Mouse (Mus musculus): ENCODE measurements around the gene Pepd. TPM values are rescaled to one million over a fixed set of nuclear protein-coding genes. Genes with fewer than 3 reads are reported as not detected.

The Pepd gene
- total and polyA plus RNA-seq, 3 experiments, result 29.7 to 48.0 TPM; not detected in 1

DNA sequence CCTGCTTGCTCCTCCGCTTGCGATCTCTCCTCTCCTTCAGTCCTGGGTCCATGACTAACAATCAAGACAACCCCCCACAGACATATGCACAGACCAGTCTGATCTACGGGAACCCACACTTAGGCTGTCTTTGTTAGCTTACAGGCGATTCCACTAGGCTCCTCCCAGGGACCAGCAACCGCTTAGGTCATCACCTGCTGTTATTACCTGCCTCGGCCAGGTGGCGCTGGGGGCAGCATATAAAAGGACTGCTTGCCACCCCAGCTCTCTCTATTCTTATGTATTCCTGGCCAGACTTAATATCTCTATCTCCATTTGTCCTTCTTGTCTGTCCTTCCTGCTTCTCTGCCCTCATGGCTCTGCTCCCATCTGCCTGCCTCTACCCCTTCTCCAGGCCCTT lies 35.4 kb upstream of the Pepd start:
- H3K4me1 ChIP-seq (ENCODE audit: control insufficient read depth in 1 of 2, insufficient read depth in 2 of 2, low read length in 2 of 2), result no peaks in the 10 kb centered on the region
- TF ChIP-seq ZNF384 (IDR thresholded peaks at IDR 0.05; ENCODE audit: low read depth, low read length), result no peak
- no peak for DNase-seq (ENCODE audit: low read depth, low spot score)
- no peaks in the 10 kb centered on the region for H3K9me3 ChIP-seq (replicated peaks; ENCODE audit: insufficient read depth, low read length)
- no peaks in the 10 kb centered on the region for H3K27me3 ChIP-seq (ENCODE audit: control insufficient read depth in 1 of 2, insufficient read depth in 2 of 2, low read length in 2 of 2)
- no peak overlapping the region for H3K4me3 ChIP-seq (ENCODE audit: control insufficient read depth in 1 of 2, insufficient read depth in 1 of 2, low read depth in 2 of 2, low read length in 2 of 2)
- no peaks in the 10 kb centered on the region for H3K79me2 ChIP-seq (ENCODE audit: control insufficient read depth, insufficient read depth, low read length, poor library complexity)
- H3K9ac ChIP-seq (ENCODE audit: control insufficient read depth, low read depth, low read length, poor library complexity, severe bottlenecking), result no peak overlapping the region
- no peak overlapping the region for H3K27ac ChIP-seq (ENCODE audit: control insufficient read depth, low read depth, low read length)
- H3K36me3 ChIP-seq (ENCODE audit: control insufficient read depth in 1 of 2, insufficient read depth in 2 of 2, low read length in 2 of 2), result no peaks in the 10 kb centered on the region

DNA sequence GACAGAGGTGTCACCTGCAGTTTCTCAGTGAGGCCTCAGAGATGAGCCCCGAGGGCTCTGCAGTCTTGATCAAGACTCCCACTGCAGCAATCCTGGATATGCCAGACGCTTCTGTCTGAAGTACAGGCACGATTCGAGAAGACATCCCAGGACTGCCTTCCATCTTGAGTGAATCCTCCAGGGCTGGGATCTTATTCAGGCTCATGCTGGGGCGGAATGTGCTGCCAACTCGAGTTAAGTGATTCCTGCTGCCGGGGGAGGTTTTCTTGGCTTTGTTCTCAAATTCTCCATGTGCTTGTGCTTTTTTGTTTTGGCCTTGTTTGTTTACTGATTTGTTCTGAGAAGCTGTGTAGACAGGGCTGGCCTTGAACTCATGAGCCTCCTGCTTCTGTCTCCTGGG lies 34.4 kb upstream of the Pepd start:
- Histone ChIP-seq H3K9me3 (replicated peaks; ENCODE audit: insufficient read depth, low read length) (no peaks in the 10 kb centered on the region), H3K9ac (ENCODE audit: control insufficient read depth, low read depth, low read length, poor library complexity, severe bottlenecking) (no peak overlapping the region), H3K27ac (ENCODE audit: control insufficient read depth, low read depth, low read length) (no peak overlapping the region), H3K79me2 (ENCODE audit: control insufficient read depth, insufficient read depth, low read length, poor library complexity) (no peaks in the 10 kb centered on the region), H3K27me3 (ENCODE audit: control insufficient read depth in 1 of 2, insufficient read depth in 2 of 2, low read length in 2 of 2) (no peaks in the 10 kb centered on the region), H3K4me3 (ENCODE audit: control insufficient read depth in 1 of 2, insufficient read depth in 1 of 2, low read depth in 2 of 2, low read length in 2 of 2) (no peak overlapping the region), H3K36me3 (ENCODE audit: control insufficient read depth in 1 of 2, insufficient read depth in 2 of 2, low read length in 2 of 2) (no peaks in the 10 kb centered on the region), H3K4me1 (ENCODE audit: control insufficient read depth in 1 of 2, insufficient read depth in 2 of 2, low read length in 2 of 2) (no peaks in the 10 kb centered on the region)
- DNase-seq (ENCODE audit: low read depth, low spot score), result no peak
- TF ChIP-seq ETS1 (IDR thresholded peaks at IDR 0.05; ENCODE audit: low read depth, low read length) (no peak), ZMIZ1 (IDR thresholded peaks at IDR 0.05; ENCODE audit: low read depth, low read length) (no peak), MEF2A (IDR thresholded peaks at IDR 0.05; ENCODE audit: extremely low read depth, insufficient replicate concordance, low read depth, low read length, poor library complexity, severe bottlenecking) (no peak), TBP (IDR thresholded peaks at IDR 0.05; ENCODE audit: low read depth, low read length) (no peak), POLR2AphosphoS2 (IDR thresholded peaks at IDR 0.05; ENCODE audit: low read length) (no peak), CHD2 (IDR thresholded peaks at IDR 0.05; ENCODE audit: low read length) (no peak), E2F4 (IDR thresholded peaks at IDR 0.05; ENCODE audit: borderline replicate concordance, low read depth, low read length) (no peak), HCFC1 (IDR thresholded peaks at IDR 0.05; ENCODE audit: low read depth, low read length) (no peak), JUND (IDR thresholded peaks at IDR 0.05; ENCODE audit: low read depth, low read length) (no peak), CTCF (IDR thresholded peaks at IDR 0.05 in 2 of 3, conservative IDR thresholded peaks at IDR 0.05 in 1 of 3; ENCODE audit: control insufficient read depth in 1 of 3, insufficient read depth in 1 of 3, low read depth in 2 of 3, low read length in 3 of 3, poor library complexity in 1 of 3, severe bottlenecking in 1 of 3) (no peak), ZNF384 (IDR thresholded peaks at IDR 0.05; ENCODE audit: low read depth, low read length) (no peak), SMC3 (IDR thresholded peaks at IDR 0.05; ENCODE audit: low read depth, low read length) (no peak), POLR2AphosphoS5 (IDR thresholded peaks at IDR 0.05; ENCODE audit: borderline replicate concordance, low read depth, low read length) (no peak), GATA1 (IDR thresholded peaks at IDR 0.05; ENCODE audit: low read depth, low read length) (no peak)

DNA sequence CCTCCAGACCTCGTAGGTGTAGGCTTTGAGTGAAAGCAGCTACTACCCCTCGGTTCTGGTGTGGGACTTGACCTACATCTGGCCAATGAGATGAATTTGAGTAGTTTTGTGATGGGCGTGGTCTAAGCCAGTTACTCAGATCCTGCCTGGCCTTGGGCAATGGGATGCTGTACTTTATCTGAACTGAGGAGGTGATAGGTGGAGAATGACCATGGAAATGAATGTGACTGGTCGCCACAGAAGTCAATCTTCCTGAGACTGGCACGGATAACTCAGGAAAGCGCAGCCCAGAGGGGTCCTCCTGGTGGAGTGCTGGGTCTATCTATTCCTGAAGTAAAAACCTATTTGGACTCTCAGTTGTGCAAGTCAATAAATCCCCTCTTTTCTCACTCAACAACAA lies 23.7 kb upstream of the Pepd start:
- Histone ChIP-seq H3K79me2 (ENCODE audit: control insufficient read depth, insufficient read depth, low read length, poor library complexity) (no peaks in the 10 kb centered on the region), H3K27me3 (ENCODE audit: control insufficient read depth in 1 of 2, insufficient read depth in 2 of 2, low read length in 2 of 2) (no peaks in the 10 kb centered on the region), H3K4me1 (ENCODE audit: control insufficient read depth in 1 of 2, insufficient read depth in 2 of 2, low read length in 2 of 2) (no peaks in the 10 kb centered on the region), H3K4me3 (ENCODE audit: control insufficient read depth in 1 of 2, insufficient read depth in 1 of 2, low read depth in 2 of 2, low read length in 2 of 2) (no peak overlapping the region), H3K36me3 (ENCODE audit: control insufficient read depth in 1 of 2, insufficient read depth in 2 of 2, low read length in 2 of 2) (no peaks in the 10 kb centered on the region), H3K9ac (ENCODE audit: control insufficient read depth, low read depth, low read length, poor library complexity, severe bottlenecking) (no peak overlapping the region), H3K9me3 (replicated peaks; ENCODE audit: insufficient read depth, low read length) (no peaks in the 10 kb centered on the region), H3K27ac (ENCODE audit: control insufficient read depth, low read depth, low read length) (no peak overlapping the region)
- no peak for DNase-seq (ENCODE audit: low read depth, low spot score)
- TF ChIP-seq MYB (IDR thresholded peaks at IDR 0.05; ENCODE audit: low read depth, low read length), result no peak
- no peak for TF ChIP-seq SIN3A (IDR thresholded peaks at IDR 0.05; ENCODE audit: low read length)
- TF ChIP-seq GABPA (IDR thresholded peaks at IDR 0.05; ENCODE audit: low read depth, low read length), result no peak
- no peak for TF ChIP-seq MAZ (IDR thresholded peaks at IDR 0.05; ENCODE audit: low read depth, low read length)
- no peak for TF ChIP-seq NELFE (IDR thresholded peaks at IDR 0.05; ENCODE audit: low read depth, low read length)
- TF ChIP-seq EP300 (IDR thresholded peaks at IDR 0.05; ENCODE audit: low read depth in 1 of 2, low read length in 2 of 2), result no peak
- TF ChIP-seq MAX (IDR thresholded peaks at IDR 0.05; ENCODE audit: low read length), result no peak
- no peak for TF ChIP-seq RCOR1 (IDR thresholded peaks at IDR 0.05; ENCODE audit: low read depth, low read length)
- no peak for TF ChIP-seq TAL1 (IDR thresholded peaks at IDR 0.05; ENCODE audit: low read length)
- no peak for TF ChIP-seq HCFC1 (IDR thresholded peaks at IDR 0.05; ENCODE audit: low read depth, low read length)
- TF ChIP-seq MAFK (IDR thresholded peaks at IDR 0.05; ENCODE audit: borderline replicate concordance, low read depth, low read length), result no peak
- no peak for TF ChIP-seq MYC (IDR thresholded peaks at IDR 0.05; ENCODE audit: low read depth, low read length)
- TF ChIP-seq ZC3H11A (IDR thresholded peaks at IDR 0.05; ENCODE audit: low read depth, low read length), result no peak
- no peak for TF ChIP-seq NRF1 (IDR thresholded peaks at IDR 0.05; ENCODE audit: insufficient read depth, low read depth, low read length, poor library complexity, severe bottlenecking)
- no peak for TF ChIP-seq ZNF384 (IDR thresholded peaks at IDR 0.05; ENCODE audit: low read depth, low read length)
- TF ChIP-seq USF1 (IDR thresholded peaks at IDR 0.05; ENCODE audit: low read depth, low read length), result no peak

All from MEL (cell line).